ENCODE assay signal across 13 mouse cellular contexts in the genomic region with DNA sequence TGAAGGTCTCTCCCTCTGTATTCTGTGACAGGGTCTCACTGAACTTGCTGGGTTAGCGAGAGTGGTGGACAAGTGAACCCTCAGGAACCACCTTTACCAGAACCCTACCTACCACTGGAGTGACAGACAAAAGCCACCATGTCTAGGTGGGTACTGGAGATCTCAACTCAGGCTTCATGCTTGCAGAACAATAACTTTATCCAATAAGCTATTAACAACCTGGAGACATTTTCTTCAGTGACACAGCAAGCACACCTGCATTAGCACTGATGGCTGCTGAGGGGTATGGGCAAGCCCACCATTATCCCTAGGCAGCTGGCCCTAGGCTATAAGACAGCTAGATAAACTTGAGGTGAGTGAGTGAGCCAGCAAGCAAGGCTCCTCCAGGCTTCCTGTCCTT.
"Had no signal": no experiment of that assay in that cellular context is flagged by ENCODE, and none has a peak within 500 bp of the region (broad histone marks: within the 10 kb centered on the region; RNA-seq: fewer than 3 reads in every experiment).

No protein-coding gene starts in this region.

- H3K27me3 ChIP-seq: liver, embryonic 13.5 days; midbrain, embryonic 13.5 days had no signal

- H3K36me3 ChIP-seq: liver, embryonic 13.5 days; midbrain, embryonic 13.5 days had no signal

- H3K4me1 ChIP-seq: midbrain, embryonic 13.5 days had no signal

- H3K9ac ChIP-seq: liver, embryonic 13.5 days; midbrain, embryonic 13.5 days had no signal

- H3K4me3 ChIP-seq: left cerebral cortex, adult 2 months; liver, embryonic 13.5 days; midbrain, embryonic 13.5 days had no signal

- H3K27ac ChIP-seq: kidney, postnatal 0 days; left cerebral cortex, adult 2 months; liver, embryonic 13.5 days; midbrain, embryonic 13.5 days had no signal

- DNase-seq: kidney, adult 11 months; kidney, adult 9 months; kidney, postnatal 36 days; layer of hippocampus, postnatal 36 days; liver, embryonic 13.5 days; lung, adult 2 months; lung, postnatal 14 days; lung, postnatal 4 days; thymus, adult 18-20 months; thymus, postnatal 36 days had no signal

- H3K4me2 ChIP-seq: liver, embryonic 13.5 days; midbrain, embryonic 13.5 days had no signal

- H3K9me3 ChIP-seq: liver, embryonic 13.5 days had no signal

- ATAC-seq: midbrain, embryonic 13.5 days had no signal
